Mouse (Mus musculus) brain, embryonic 14.5 days (tissue): Measurements from ENCODE around the gene Rcc1l.

ENCODE experiments used
- CTCF ChIP-seq: fragments of 200-500 bp; IDR thresholded peaks from 2 replicates; pipeline ENCODE4 v1.5.1; 2012; ENCODE audit warnings: inconsistent platforms, mild to moderate bottlenecking, moderate library complexity, borderline replicate concordance; ENCODE audit not compliant: insufficient read depth, insufficient read length; ENCODE audit errors: extremely low read depth
- POLR2A ChIP-seq: fragments of 200-500 bp; IDR thresholded peaks from 2 replicates; pipeline ENCODE4 v1.6.1; 2012; ENCODE audit warnings: mild to moderate bottlenecking, inconsistent platforms, borderline replicate concordance; ENCODE audit not compliant: poor library complexity, insufficient read depth, insufficient read length, severe bottlenecking; ENCODE audit errors: extremely low read depth

GRCm38 (mm10) chr5:134148153-134148552, 28.4 kb downstream of the Rcc1l start:
- TF ChIP-seq CTCF (no peak), POLR2A (no peak)
